Mouse (Mus musculus) right cerebral cortex, postnatal 14 days (tissue): Measurements from ENCODE around the gene A630001G21Rik.

Experiments used
- DNase-seq: peaks from one replicate; pipeline ENCODE4 v3.0.0; 2022

A630001G21Rik gene

DNA sequence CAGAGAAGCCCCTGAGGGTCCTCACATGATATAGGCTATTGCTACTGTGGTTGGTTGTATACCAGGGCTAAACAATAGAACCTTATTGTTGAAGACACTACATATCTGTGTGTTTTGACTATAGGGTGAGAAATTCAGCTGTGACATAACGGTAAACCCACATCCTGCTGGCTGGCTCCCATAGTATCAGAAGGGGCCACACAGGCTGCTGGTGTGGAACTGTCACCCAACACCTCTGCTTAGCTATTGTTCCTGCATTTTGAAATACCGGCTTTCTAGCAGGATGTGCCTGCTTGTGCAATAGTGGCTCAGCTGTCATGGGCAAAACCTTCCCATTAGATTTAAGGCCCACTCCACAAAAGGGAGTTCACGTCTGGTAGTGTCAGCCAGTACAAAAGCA lies 45.9 kb downstream of the A630001G21Rik start:
- DNase-seq, result no peak

DNA sequence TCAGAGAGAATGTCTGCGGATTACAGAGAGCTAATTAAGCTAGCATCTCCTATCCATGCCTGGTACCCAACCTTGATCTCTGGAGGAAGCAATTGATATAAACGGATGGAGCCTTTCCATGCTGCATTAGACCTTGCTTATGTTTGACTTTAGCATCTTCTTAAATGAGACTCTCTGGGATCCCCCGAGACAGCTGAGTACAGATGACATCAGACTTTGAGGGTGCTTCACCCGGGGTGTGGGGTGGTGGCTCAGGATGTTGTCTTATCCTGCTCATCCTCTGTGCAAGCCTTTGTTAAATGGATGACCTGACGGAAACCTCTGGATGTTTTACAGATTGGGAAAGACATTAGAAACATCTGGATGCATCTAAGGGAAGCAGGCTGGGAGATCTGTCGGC lies 48.0 kb downstream of the A630001G21Rik start:
- no peak for DNase-seq

DNA sequence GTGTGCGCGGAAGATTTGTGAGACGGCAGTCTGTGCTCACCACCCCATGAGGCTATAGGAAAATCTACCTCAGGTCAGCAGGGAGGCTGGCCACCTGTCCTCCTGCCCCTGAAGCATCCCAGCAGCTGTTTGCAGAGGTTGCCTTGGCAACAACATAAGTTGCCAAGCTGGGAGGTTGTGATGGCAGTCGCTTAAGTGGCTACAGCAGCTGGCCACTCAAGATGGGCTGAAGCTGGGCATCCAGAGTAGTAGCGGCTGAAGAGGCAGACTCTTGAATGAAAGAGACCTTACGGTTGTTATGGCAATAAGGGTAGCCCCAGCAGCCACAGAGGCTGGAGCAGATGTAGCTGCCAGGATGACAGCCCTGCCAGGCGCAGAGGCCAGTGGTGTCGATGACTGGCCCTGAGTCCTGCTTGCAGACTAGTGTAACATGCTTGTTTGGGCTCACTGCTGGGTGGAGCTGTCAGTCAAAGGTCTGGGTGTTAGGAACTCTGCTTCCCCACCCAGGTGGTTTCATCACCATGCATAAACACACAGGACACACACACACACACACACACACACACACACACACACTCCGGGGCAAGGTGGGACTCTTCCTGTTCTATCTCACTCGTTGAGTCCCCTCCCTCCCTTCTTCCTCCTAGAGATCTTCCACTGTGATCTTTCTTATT lies 58.1 kb downstream of the A630001G21Rik start:
- no peak for DNase-seq

DNA sequence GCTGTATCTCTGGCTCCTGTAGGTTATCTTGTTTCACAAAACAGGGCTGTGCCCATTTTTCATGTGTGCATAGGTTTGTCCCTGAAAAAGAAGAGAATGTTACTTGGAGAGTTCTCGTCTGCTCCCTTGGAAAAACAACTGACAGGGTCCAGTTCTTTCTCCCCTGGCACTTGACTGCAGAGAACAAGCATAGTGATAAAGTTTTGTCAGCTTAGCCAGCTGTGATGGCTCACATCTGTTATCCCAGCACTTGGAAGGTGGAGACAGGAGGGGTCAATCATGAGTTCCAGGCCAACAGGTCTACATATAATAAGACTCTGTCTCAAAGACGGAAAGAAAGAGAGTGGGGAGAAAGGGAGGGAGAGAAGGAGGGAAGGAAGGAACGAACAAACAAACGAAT lies 59.4 kb downstream of the A630001G21Rik start:
- no peak for DNase-seq

DNA sequence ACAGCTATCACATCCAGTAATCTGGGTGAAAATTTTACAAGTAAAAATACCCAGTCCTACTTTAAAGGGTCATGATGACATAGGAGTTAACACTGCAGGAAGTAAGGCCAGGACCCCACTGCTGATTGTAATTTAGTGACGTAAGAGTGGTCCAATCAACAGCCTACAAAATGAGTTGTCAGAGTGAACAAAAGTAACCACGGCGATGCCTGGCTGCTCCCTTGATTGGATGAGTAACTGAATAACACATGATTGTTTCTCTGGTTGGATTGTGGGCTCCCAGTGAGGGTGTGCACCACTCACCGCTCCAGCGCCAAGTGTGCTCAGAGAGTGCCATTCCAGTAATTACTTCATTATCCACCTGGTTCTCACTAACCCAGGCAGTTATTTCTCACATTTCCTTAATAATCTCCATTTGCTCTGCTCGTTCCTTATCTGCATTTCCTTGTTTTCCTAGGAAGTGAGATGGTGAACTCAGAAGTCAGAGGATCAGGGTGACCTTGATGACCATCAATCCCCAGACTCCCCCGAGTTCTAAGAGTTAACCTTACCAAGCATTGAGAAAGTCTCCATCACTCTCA lies 61.9 kb downstream of the A630001G21Rik start:
- DNase-seq, result no peak

DNA sequence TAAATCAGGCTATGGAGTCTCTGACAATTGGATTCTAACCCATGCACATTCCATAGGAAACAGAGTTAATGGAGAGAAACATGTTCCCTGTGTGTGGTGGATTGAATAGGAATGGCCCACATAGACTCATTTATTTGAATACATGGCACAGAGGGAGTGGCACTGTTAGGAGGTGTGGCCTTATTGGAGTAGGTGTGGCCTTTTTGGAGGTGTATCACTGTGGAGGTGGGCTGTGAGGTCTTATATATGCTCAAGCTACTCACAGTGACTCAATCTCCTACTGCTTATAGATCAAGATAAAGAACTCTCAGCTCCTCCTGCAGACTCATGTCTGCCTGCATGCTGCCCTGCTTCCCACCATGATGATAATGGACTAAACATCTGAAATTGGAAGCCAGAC lies 63.9 kb downstream of the A630001G21Rik start:
- no peak for DNase-seq

DNA sequence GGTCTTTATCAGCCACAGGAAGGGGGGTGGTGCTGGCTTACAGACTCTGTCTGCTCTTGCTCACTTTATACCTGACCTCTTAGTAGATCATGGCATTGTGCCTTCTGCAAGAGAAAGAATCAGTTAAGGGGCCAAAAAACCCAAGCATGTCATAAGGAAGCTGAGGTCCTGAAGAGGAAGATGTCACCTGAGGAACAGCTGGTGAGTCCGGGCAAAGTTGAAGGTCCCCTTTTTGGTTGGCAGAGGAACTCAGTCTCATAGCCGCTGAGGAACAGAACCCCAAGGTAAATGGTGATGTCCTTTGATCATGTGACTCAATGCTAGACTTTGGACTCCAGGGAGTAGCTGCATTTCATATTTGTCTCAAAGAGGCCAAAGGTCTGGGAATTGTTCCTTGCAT lies 71.7 kb downstream of the A630001G21Rik start:
- DNase-seq, result no peak

DNA sequence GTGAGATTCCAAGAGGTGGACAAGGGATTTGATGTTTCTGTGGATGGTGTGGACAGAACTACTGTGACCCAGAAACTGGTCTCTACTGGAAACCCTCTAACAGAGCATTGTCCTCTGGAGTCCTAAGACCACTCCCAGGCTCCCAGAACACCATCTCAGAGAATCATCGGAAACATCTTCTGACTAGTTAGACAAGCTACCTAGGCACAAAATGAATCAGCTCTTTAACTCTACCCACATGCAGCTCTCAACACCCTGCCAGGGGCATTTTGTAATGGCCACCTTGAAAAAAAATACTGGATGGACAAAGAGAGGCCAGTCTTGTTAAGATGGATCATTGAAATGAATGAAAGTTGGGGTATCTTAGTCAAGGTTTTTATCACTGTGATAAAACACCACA lies 72.9 kb downstream of the A630001G21Rik start:
- no peak for DNase-seq

DNA sequence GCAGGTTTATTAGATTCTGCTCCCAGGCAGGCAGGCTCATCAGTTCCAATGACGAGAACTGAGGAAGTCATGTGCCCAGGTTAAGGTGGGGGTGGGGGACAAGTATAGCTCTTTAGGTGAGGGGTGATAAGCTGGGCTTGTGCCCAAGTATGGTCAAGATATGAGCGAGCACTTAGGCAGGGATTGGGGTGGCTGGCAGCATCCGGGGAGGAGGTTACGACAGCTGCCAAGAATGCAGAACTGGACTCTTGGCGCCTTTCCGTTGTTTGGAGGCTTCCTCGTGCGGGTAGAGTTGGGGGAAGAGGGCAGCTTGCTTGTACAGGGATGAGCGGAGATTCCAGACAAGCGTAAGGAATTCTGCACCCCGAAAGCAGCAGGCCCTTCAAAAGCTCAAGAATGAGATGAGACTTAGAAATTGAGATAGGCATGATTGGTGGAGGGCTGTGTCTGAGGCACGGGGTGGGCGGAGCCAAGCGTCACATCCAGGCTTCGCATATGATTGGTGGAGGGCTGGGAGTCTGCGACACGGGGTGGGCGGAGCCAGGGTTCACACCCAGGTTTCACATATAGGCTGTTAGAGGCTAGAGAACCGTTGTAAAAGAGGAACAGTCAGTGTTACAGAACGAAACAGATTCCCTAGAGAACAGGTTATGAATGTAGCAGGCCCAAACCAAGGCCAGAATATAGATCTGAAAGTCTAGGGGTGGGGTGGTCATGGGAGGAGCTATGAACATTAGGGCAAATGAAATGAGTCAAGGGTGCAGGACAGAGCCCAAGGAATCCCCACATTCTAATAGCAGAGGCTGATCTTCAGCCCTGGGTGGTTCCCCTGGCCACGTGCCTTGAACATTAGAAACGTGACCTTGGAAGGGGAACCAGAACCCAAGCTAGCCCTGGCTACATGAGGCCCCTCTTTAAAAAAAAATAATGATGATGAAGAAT lies 74.9 kb downstream of the A630001G21Rik start:
- peak; percentile 66 for DNase-seq

DNA sequence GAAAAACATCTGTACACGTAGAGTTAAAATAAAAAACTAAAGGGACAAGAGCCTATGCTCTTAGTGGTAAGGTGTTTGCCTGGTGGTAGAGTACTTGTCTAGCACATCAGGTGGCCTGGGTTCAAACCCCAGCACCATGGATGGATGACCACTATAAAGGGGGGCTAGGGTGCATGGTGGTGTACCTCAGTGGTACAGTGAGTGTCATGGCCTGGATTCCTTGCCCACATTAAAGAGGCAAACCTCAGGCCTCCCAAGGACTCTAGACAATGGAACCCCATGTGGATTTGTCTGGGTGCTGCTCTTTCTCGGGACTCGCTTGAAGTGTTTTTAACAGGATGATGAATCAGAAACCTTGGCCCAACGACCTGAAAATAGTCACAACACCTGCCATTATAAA lies 75.9 kb downstream of the A630001G21Rik start:
- no peak for DNase-seq

DNA sequence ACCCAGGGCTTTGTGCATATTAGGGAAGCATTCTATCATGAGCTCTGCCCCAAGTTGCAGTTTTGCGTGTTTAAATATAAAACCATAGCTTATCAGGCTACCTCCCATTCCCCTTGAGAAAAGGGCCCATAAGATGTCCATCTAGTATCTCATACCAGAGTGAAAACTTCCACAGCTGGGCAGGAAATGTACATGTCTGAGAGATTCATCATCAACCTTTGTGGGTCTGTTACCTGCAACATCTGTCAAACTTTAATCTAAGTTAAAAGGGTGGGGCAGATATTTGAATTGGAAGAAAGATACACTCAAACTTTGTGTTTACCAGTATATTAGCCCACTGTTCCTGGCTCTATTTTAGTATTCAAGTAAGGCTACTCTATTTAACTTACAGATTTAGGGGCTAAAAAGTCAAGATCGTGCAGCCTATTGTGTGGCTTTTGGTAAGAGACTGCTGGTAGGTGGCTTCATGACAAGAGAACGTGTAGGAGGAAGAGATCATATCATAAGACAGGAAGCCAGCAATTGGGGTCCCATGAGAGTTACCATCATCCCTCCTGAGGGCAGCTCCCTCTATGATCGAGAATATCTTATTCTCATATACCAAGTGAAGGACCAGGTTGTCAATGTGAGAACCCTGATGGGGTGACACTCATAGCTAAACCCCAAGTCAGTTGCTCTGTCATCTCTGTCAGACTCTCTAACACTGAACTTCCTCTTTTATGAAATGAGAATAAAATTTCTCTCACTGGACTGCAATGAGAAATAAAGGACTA lies 80.5 kb downstream of the A630001G21Rik start:
- DNase-seq, result no peak

DNA sequence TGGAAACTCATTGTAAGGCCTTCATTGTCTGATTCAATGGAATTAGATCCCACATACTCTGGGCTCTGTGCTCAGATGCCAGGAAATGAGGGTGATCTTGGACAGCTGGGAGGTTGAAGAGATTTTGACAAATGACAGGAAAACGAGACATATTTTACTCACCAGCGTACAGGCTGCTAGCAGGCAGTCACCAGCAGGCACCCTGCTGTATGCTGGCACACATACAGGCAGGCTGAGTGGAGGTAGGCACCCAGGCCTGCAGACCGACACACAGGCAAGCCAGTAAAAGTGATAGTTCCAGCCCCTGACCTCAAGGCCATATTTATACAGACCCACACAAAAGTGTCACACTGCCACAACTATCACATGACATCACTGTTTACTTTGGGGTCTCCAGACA lies 82.8 kb downstream of the A630001G21Rik start:
- DNase-seq, result no peak

DNA sequence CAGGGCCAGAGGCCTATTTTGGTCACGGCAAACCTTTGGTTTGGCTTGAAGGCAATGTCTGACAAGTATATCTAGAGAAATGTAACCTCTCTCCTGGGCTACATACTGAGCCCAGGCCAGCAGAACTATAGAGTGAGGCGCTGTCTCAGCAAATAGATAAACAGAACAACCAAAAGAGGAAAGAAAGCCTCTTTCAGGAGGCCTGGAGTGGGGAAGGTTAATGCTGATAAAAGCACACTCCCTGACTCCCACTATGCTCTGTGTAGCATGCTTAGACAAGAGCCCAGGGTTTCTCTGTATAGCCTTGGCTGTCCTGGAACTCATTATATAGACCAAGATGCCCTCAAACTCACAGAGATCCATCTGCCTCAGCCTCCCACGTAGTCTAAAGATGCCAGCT lies 85.2 kb downstream of the A630001G21Rik start:
- DNase-seq, result no peak

DNA sequence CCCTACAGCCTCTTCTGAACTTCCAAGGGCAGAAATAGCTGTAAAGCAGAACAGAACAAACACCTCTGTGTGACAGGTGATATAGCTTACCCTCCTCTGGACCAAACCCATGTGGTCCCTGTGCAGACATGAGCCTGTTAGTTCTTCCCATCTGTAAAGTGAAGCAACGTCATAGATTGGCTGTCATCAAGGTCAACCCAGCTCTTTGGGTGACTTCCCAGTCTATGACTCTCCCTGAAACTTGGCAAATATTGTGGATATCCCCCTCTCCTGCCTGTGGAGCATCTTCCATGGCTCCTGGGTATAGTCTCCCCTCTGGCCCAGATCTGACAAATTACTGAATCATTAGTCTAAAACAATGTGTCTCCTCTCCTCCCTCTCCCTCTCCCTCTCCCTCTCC lies 86.2 kb downstream of the A630001G21Rik start:
- DNase-seq, result no peak

DNA sequence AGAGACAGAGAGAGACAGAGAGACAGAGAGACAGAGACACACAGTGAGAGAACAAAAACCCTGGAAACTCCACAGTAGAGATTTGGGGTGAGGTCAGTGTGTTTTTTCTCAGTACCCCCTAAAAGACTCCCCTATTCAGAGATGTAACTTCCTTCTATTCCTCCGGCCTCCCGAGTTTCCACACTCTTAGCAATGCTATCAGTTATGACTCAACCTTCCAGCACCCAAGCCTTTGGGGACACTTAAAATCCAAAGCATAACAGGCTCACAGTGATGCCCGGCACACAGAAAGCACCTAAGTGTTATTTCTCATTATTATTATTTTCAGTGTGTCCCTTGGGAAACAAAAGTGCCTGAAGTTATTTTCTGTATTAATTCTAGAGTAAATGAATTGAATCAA lies 87.9 kb downstream of the A630001G21Rik start:
- no peak for DNase-seq

DNA sequence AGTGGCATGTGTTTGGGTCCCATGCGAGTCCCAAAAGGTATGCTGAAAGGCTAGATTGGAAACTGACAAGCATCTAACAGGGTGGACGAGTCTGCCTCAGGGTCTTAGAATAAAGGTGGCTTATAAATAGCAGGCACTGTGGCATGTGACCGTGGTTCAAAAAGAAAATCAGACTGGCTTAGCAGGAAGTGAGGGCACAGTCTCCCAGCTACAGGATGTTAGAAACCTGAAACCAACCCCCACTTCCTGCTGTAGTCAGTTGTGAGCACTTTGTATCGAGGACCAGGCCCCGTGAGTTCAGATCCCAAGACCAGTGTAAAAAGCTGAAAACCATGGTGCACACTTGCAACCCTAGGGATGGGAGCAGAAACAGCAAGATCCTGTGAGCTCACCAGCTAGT lies 91.1 kb downstream of the A630001G21Rik start:
- no peak for DNase-seq

DNA sequence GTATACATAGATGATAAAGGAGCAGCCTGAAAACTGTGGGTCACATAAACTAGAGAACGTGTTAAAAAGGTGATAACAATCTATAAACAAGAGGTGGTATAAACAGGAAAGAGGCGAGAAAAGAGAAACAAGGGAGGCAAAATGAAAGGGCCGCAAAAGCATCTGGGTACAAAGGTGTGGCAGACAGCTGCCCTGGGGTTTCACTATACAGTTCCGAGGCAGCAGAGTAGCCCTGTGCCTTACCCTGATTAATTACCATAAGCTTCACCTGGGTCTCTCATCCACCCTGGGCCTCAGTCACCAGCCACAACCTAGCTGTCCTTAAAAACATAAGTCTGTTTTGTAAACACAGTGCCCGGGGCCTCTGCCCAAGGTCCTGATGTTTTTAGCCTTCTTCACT lies 91.8 kb downstream of the A630001G21Rik start:
- DNase-seq, result no peak

DNA sequence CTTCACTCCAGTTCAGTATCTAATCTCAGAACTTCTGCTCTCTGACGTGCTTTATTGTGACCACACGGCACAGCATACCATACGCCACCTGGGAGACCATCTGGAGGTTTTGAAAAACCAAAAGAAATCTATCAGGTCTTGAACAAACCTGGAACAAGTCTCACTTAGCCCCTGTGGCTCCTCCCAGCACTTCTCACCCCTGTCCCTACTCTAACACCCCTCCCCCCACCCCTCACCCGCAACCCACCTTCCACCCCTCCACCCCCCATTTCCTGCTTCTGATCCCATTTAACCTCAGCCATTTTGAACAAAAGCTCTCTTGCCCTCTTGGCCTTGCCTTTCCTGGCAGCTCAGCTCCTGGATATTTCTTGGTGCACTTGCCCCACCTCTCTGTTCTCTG lies 98.2 kb downstream of the A630001G21Rik start:
- no peak for DNase-seq
